Mouse (Mus musculus): ENCODE measurements around the gene Usp15.
"Not testable (repeated sequence)": the region's sequence is repeated elsewhere in the genome, so short reads cannot be mapped to it uniquely, and the experiment has no call there.

Usp15 gene

GRCm38 (mm10) chr10:123196835-123197559, at the start of gene Usp15:
Gene Usp15, minus strand, starts transcription at chr10:123196995.
- in situ Hi-C loops (cut with MboI): no loop called here

DNA sequence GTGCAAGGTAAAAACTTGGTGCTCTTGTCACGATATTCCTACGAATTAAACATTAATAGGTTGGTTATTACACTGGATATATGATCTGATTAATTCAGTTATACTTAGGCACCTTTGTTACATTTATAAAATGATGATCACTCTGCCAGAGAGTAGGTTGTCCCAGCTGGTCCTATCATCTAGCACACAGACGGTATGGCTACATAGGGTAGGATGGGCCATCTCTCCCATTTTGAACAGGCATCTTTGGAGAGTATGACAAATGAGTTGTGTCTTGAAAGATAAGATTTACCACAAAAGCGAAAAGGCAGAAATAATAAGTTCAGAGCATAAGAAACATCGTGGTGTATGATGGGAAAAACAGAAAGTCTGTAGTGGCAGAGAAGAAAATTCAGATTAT, 32.6 kb upstream of the Usp15 start:
- in situ Hi-C loops (cut with MboI): no loop called here

- in situ Hi-C loops (cut with MboI): no loop called here
Observed at GRCm38 (mm10) chr10:123222785-123223184, 26.0 kb upstream of the Usp15 start.

- in situ Hi-C loops (cut with MboI): no loop called here
Observed at GRCm38 (mm10) chr10:123209517-123209916, 12.7 kb upstream of the Usp15 start.

DNA sequence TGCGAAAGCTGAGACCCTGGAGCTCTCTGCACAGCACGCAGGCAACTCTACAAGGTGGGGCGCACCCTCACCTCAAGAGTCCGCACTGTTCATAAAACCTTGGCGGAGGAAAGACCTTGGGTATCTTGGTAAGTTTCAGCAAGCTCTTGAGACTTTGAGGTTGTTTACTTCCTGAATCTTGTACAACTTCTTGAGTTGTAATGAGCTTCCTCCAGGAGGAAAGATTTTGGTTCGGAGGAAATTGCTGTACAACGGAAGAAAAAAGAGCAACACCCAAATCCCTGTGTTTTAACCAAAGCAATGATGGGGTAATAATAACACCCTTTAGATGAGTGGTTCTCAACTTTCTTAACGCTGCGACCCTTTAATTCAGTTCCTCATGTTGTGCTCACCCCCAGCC, 11.5 kb upstream of the Usp15 start:
- in situ Hi-C loops (cut with MboI): no loop called here

GRCm38 (mm10) chr10:123206074-123206473, 9.3 kb upstream of the Usp15 start:
- in situ Hi-C loops (cut with MboI): no loop called here

GRCm38 (mm10) chr10:123205364-123205763, 8.6 kb upstream of the Usp15 start:
- in situ Hi-C loops (cut with MboI): not testable (repeated sequence)

DNA sequence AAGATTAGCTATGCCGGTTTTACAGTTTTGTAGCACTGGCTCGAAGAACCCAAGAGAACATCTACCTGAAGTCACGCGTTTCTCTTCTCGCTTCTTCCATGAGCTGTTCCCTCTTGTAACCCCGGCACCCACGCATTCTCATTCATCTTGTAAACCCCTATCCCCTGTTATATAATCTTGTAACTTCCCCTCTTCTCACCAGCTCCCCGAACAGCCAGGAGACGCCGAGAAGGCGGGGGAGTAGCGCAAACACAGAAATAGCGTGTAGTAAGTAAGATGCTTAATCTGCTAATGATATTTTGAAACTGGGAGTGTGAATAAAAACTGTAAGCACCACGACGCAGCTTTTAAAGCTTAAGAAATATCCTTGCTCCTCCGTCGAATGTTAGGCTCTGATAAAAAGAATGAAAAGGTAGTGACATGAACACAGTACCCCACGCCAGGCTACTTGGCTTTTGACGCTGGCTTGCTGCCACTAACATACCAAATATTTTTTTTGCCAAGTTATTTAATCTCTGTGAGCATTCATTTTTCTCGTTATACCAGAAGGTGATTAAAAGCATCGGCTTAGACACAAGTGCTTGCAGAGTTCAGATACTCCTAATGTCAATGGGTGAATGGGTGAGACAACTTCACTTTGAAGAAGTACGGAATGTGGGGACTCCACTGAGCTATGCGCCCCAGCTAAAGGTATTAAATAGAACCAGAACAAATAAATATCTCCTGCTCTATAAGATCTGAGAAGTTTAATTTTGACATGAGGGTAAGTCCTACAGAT, 5.4 kb upstream of the Usp15 start:
- in situ Hi-C loops (cut with MboI): no loop called here

DNA sequence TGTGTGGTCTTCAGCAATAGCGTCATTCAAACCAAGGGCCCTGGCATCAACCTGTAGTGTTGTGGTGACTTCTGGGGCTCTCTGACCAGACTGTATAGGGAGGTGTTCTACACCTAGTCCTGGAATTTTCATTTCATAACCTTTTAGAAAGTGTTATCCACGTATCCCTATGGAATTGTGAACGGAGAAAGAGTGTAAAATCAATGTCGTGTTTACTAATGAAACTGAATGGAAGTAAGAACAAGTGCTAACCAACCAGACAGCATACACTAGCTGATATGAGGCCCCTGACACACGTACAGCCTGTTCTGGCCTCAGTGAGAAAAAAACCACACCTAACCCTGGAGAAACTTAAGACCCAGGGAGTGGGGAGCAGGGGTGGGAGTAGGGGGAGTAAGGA, 4.6 kb upstream of the Usp15 start:
- in situ Hi-C loops (cut with MboI): no loop called here

DNA sequence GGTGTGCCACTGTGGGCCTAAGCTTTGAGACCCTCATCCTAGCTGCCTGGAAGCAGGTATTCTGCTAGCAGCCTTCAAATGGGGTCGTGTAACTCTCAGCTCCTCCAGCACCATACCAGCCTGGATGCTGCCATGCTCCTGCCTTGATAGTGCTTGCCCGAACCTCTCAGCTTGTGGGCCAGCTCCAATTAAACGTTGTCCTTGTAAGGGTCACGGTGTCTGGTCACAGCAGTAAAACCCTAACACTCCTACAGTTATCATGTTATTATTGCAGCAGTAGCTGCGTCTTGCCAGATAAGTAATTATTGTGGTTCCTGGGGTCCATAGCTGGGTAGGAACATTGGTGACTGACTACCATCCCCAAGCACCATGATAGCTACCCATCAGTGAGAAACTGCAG, 4.2 kb upstream of the Usp15 start:
- in situ Hi-C loops (cut with MboI): no loop called here

DNA sequence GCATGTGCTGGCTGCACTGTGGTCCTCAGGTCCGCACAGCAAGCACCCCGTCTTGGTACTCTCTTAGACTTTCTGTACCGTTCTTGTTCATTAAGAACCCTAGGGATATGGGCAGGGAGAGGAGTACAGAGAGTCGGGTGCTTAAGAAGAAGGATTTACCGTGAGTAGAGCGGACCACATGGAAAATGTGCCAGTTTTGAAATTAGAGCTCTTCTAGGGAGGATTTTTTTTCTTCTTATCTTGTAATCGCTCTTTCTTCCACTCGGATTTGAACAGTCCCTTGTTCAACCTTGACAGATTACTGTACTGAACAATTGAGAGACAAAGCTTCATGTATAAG, 3.5 kb upstream of the Usp15 start:
- in situ Hi-C loops (cut with MboI): no loop called here

GRCm38 (mm10) chr10:123199615-123200319, 3.0 kb upstream of the Usp15 start:
- in situ Hi-C loops (cut with MboI): no loop called here

- in situ Hi-C loops (cut with MboI): no loop called here
Observed at GRCm38 (mm10) chr10:123199119-123199518, 2.3 kb upstream of the Usp15 start.

DNA sequence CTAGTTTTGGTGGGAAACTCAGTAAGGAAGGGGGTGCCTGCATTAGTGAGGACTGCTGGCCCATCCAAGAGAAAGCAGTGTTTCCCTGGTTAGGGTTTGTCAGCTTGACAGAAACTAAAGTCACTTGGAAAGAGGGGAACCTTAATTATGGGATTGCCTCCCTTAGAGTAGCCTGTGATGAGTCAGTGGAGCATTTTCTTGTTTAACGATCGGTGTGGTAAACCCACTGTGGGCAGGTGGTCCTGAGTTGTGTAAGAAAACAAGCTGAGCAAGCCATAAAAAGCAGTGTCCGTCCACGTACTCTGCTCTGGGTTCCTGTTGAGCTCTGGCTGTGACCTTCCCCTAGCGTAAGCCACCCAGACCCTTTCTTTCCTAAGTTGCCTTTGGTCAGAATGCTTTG, 1.4 kb upstream of the Usp15 start:
- in situ Hi-C loops (cut with MboI): no loop called here

- in situ Hi-C loops (cut with MboI): no loop called here
Observed at GRCm38 (mm10) chr10:123195961-123196834, 597 bp downstream of the Usp15 start.

DNA sequence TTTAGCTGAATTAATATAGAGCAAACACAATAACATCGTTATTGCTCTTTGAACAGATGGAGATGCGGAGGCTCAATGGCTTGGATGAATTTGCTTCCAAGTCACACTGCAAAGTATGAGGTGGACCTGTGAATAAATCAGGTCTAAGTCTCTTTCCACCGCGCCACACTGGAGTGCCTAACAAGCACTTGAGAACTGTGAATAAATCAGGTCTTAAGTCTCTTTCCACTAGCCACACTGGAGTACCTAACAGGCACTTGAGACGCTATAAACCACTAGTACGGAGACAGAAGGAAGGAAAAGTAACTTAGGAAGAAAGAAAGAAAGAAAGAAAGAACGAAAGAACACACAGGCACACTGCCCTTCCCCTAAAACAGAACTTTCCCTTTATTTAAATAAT, 1.3 kb downstream of the Usp15 start:
- in situ Hi-C loops (cut with MboI): no loop called here

GRCm38 (mm10) chr10:123191038-123191437, 5.8 kb downstream of the Usp15 start:
- in situ Hi-C loops (cut with MboI): no loop called here

- in situ Hi-C loops (cut with MboI): no loop called here
Observed at GRCm38 (mm10) chr10:123187337-123187736, 9.5 kb downstream of the Usp15 start.

DNA sequence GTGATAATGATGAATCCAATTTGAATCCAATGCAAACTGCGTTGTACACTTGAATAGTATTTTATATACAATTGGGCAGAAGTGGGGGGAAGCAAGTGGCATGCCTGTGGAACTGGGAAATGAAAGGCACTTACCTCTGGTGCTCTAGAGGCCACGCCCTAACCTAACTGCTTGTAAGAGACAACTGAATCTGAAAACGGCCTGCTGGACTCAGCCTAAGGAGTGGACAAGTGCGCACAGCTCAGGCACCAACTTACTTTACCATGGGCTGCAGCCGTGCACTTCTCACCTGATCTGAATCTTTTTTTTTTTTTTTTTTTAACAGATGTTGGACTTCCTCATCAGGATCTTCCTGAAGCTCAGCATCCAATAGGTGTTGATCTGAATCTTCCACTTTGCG, 10.9 kb downstream of the Usp15 start:
- in situ Hi-C loops (cut with MboI): no loop called here

DNA sequence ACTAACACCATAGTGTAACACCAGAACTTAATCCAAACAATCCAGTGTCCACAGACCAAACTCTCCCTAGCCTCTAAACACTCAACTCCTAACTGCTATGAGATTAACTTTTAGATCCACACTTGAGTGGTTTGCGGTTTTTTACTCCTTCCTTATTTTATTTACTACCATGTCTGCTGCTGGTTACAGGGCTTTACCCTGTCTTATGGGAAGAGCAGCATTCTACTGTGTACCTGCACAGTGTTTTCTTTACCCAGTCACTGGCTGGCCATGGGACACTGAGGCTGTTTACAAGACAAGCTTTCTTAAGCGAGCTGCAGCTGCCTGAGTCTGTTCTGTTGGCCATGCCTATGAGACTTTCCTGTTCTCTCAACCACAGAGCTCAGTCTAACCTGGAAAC, 13.1 kb downstream of the Usp15 start:
- in situ Hi-C loops (cut with MboI): no loop called here

- in situ Hi-C loops (cut with MboI): no loop called here
Observed at GRCm38 (mm10) chr10:123183243-123183642, 13.6 kb downstream of the Usp15 start.

DNA sequence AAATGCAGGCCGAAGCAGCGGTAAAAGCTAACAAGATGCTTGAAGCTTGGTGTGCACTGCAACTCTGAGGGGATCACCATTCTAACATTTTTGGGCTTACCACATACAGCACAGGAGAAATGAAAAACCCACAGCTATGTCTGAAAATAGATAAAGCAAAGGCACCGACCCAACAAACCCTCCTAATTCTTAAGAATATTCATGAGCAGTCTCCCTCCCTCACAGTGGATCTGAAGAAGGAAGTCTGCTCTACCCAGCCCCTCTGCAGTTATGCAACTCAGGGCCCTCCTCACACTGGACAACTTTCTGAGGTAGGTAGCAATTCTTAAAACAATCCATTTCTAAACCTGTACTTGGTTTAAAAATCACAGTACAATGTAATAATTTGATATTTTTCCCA, 14.4 kb downstream of the Usp15 start:
- in situ Hi-C loops (cut with MboI): no loop called here

Data from mature B cell (primary cell).